Mouse (Mus musculus): ENCODE data around the gene Kcnb1.

GRCm38 (mm10) chr2:167109506-167109905 is 80.4 kb downstream of the Kcnb1 start:
- TF ChIP-seq CHD2 (IDR thresholded peaks at IDR 0.05; ENCODE audit: low read depth, low read length) (no peak), HCFC1 (IDR thresholded peaks at IDR 0.05; ENCODE audit: borderline replicate concordance, insufficient read depth, low read length) (no peak), MAFK (IDR thresholded peaks at IDR 0.05; ENCODE audit: insufficient read depth, low read depth, low read length) (no peak), ZNF384 (IDR thresholded peaks at IDR 0.05; ENCODE audit: low read depth, low read length) (no peak)

All from ES-E14 (cell line).